Mouse (Mus musculus): ENCODE measurements around the gene Olfr972.
"Not testable (repeated sequence)": the region's sequence is repeated elsewhere in the genome, so short reads cannot be mapped to it uniquely, and the experiment has no call there.

The Olfr972 gene

GRCm38 (mm10) chr9:39866122-39866521, at the start of gene Olfr972:
TSS of gene Olfr972 (plus strand) at chr9:39866422.
- DNase-seq (ENCODE audit: low spot score in 2 of 2), result no peak

GRCm38 (mm10) chr9:39836576-39836975, 29.6 kb upstream of the Olfr972 start, which contains the start of gene Olfr971:
TSS of gene Olfr971 (plus strand) at chr9:39836876.
- not testable (repeated sequence) for DNase-seq (ENCODE audit: low spot score in 2 of 2)

- DNase-seq (ENCODE audit: low spot score in 2 of 2), result not testable (repeated sequence)
Measured at GRCm38 (mm10) chr9:39871986-39872385, 5.8 kb downstream of the Olfr972 start.

GRCm38 (mm10) chr9:39877541-39878396, 11.5 kb downstream of the Olfr972 start:
- not testable (repeated sequence) for DNase-seq (ENCODE audit: low spot score in 2 of 2)

- DNase-seq (ENCODE audit: low spot score in 2 of 2), result no peak
Measured at GRCm38 (mm10) chr9:39905106-39905505, 38.9 kb downstream of the Olfr972 start.

GRCm38 (mm10) chr9:39907036-39907435, 40.8 kb downstream of the Olfr972 start, which contains the start of gene Olfr229:
TSS of gene Olfr229 (plus strand) at chr9:39907336.
- DNase-seq (ENCODE audit: low spot score in 2 of 2), result no peak

GRCm38 (mm10) chr9:39909939-39910338, 43.7 kb downstream of the Olfr972 start:
- no peak for DNase-seq (ENCODE audit: low spot score in 2 of 2)

Measured in heart, adult 9 months (tissue).